Comparison of ENCODE assay signal across 8 mouse cellular contexts in genomic region chr2:32095351-32096121, GRCm38 (mm10). TPM values are rescaled to one million over a fixed set of nuclear protein-coding genes. Genes with fewer than 3 reads are reported as not detected.
DNase-seq lines count a peak whose midpoint lies in the region; ATAC-seq lines count a peak whose summit lies in the region.

Gene Plpp7, plus strand, starts transcription at chr2:32095528.

- no peaks in the 10 kb centered on the region for H3K79me2 ChIP-seq in macrophage (ENCODE audit: inconsistent target)

- H3K27ac ChIP-seq in intestine, embryonic 16.5 days (ENCODE audit: low read length) = 0 out of 2 replicates have a peak within 1 kb of the TSS, but pooled peaks have one; percentile 6
- no peak within 1 kb of the TSS for H3K27ac ChIP-seq in macrophage

- ATAC-seq in intestine, embryonic 16.5 days = peak; percentile 75

- H3K9me3 ChIP-seq in intestine, embryonic 16.5 days (ENCODE audit: control insufficient read depth, low read length) = peaks cover 2% of the 10 kb centered on the region; the same call in 1 of the 2 replicates

- peak; percentile 68 for DNase-seq in adrenal gland, postnatal 25 days
- DNase-seq in embryo, embryonic 9.5 days (ENCODE audit: extremely low spot score) = peak; percentile 62
- peak; percentile 50 to 78 for DNase-seq in gastrocnemius, postnatal 4 days (ENCODE audit: low spot score in 2 of 2)
- DNase-seq in left cerebral cortex, postnatal 10 days (ENCODE audit: extremely low spot score in 1 of 2, low spot score in 2 of 2) = peak; percentile 80 to 86
- peak; percentile 91 to 94 for DNase-seq in right cerebral cortex, postnatal 10 days (ENCODE audit: low spot score in 2 of 2)
- no peak for DNase-seq in T-cell, adult 2 months (ENCODE audit: low spot score)

- peaks cover 7% of the 10 kb centered on the region for H3K4me1 ChIP-seq in intestine, embryonic 16.5 days (ENCODE audit: control insufficient read depth, insufficient read depth, low read length)

- H3K4me3 ChIP-seq in intestine, embryonic 16.5 days (ENCODE audit: low read length) = peak within 1 kb of the TSS; percentile 46
- H3K4me3 ChIP-seq in macrophage (ENCODE audit: inconsistent target) = peak within 1 kb of the TSS; percentile 15; the same call in 1 of the 2 replicates

- no peaks in the 10 kb centered on the region for H3K36me3 ChIP-seq in intestine, embryonic 16.5 days (ENCODE audit: control insufficient read depth, insufficient read depth, low read length)
- H3K36me3 ChIP-seq in macrophage (ENCODE audit: inconsistent target) = no peaks in the 10 kb centered on the region

- H3K9ac ChIP-seq in intestine, embryonic 16.5 days (ENCODE audit: low read depth, low read length) = peak within 1 kb of the TSS; percentile 68

- H3K27me3 ChIP-seq in intestine, embryonic 16.5 days (replicated peaks; ENCODE audit: control insufficient read depth, insufficient read depth, low read length) = no peaks in the 10 kb centered on the region

- 44% methylated on average over 22 of the region's 22 CpGs for WGBS in intestine, embryonic 16.5 days
- 61% methylated on average over 22 of the region's 22 CpGs for WGBS in macrophage (ENCODE audit: missing documents)

- intact Hi-C loops in left cerebral cortex, postnatal 10 days (cut with DNase I) = no loop called here

- peak within 1 kb of the TSS; percentile 60 for H3K4me2 ChIP-seq in intestine, embryonic 16.5 days (ENCODE audit: low read depth, low read length)

RNA-seq across cellular contexts. Expression of gene Plpp7, which starts in this region (rescaled TPM):
- 6.9 TPM in 2 replicates for total RNA-seq in adrenal gland, postnatal 25 days (2021)
- total RNA-seq in gastrocnemius, postnatal 4 days (2021) = 10 to 100 TPM; 71.5 to 76.7 TPM
- polyA plus RNA-seq in intestine, embryonic 16.5 days (2015; fragmentation: Nextera tagmentation; extraction: Ambion mirVana) = 4.0 and 5.0 TPM in 2 replicates
- 10 to 100 TPM; 18.7 to 22.9 TPM for total RNA-seq in left cerebral cortex, postnatal 10 days (2021)
- 1 to 10 TPM in 7 of 26 experiments, under 1 TPM in 8, not detected in 11; 0.36 to 3.1 (median 0.80) TPM for total RNA-seq in macrophage (2018; cell fraction: chromatin; rRNA removed)
- total RNA-seq in macrophage (2018; cell fraction: cytosol; rRNA removed) = 1 to 10 TPM in 15 of 26 experiments, under 1 TPM in 11; 0.19 to 1.8 (median 1.3) TPM
- total RNA-seq in macrophage (2018; cell fraction: nucleus; rRNA removed) = 1 to 10 TPM in 10 of 26 experiments, under 1 TPM in 11, not detected in 5; 0.42 to 2.0 (median 0.98) TPM
- 0.75 to 1.4 TPM (median 0.87 TPM) in 3 replicates for polyA plus RNA-seq in macrophage (2018)
